Mouse (Mus musculus) spleen, postnatal 36 days (tissue): ENCODE data around the gene Skap1.
A peak's percentile ranks its signal among the peaks of the same experiment; 100 is the strongest.

Source experiments
- DNase-seq, 2 experiments: peaks; one replicate each; pipeline ENCODE4 v3.0.0; 2022; ENCODE audit warnings: low spot score in 2 of 2, mixed read lengths in 1 of 2

Skap1 gene

DNA sequence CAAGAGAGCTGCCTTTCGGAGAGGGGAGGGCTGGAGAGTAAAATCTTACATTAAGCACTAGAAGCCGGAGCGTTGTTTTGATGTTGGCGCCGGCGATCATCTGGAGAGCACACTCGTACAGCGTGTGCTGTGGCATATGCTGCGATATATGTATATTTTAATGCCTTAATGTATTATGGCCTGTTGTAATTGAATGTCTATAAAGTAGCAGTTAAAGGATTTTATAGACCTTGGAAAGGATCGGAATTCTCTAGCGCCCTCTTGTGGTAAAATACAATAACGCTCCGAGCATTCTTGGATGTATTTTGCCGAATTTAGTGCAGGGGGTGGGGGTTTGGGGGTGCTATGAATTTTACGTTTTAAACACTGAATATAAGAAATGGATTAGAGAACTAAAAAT lies 88.7 kb downstream of the Skap1 start:
- peak in 1 of 2 experiments; percentile 13 for DNase-seq

DNA sequence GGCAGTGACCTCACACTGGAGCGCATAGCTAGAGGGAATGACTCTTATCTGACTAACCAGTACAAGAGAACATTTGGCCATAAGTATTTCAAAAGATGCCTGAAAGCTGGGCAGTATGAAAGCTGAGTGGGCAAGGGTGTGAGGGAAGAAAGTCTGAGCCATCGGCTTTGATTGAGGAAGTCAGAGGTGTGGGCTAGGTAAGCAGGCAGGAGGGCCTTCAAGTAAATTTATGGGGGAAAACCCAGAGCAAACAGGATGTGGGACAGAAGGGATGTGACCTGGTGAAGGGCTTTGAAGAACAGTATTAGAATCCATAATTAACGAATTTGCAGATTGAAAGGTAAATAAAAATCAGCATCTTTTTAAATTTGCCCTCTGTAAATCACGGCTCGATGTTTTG lies 95.8 kb downstream of the Skap1 start:
- DNase-seq = no peak

DNA sequence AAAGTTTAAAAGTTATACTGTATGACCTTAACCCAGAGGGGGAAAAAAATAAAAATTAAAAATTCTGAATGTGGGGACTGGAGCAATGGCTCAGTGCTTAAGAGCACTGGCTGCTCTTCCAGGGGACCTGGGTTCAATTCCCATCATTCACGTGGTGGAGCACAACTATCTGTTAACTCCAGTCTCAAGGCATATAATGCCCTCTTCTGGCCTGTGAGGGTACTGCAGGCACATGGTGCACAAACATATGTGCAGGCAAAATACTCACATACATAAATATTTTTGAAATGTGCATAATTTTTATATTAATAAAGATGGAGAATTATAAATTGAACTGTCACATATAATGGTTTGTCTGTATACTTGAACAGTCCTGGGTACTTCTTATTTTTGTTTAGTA lies 99.7 kb downstream of the Skap1 start:
- DNase-seq = no peak

DNA sequence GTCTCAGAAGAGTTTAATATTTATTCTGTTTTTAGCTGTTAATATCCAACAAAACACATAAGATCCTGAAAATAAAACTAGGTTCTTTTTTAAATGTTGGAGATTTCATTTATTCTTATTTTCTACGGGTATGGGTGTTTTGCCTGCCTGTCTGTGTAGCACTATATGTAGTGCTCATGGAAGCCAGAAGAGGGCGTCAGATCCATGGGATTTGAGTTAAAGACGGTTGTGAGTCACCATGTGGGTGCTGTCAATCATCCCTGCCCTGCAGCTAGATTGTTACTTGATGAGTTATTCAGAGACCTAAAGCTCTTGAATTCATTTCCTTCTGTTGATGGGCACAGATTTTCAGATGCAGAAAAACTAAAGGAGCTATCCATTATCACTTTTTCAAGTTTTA lies 108.1 kb downstream of the Skap1 start:
- DNase-seq = no peak

DNA sequence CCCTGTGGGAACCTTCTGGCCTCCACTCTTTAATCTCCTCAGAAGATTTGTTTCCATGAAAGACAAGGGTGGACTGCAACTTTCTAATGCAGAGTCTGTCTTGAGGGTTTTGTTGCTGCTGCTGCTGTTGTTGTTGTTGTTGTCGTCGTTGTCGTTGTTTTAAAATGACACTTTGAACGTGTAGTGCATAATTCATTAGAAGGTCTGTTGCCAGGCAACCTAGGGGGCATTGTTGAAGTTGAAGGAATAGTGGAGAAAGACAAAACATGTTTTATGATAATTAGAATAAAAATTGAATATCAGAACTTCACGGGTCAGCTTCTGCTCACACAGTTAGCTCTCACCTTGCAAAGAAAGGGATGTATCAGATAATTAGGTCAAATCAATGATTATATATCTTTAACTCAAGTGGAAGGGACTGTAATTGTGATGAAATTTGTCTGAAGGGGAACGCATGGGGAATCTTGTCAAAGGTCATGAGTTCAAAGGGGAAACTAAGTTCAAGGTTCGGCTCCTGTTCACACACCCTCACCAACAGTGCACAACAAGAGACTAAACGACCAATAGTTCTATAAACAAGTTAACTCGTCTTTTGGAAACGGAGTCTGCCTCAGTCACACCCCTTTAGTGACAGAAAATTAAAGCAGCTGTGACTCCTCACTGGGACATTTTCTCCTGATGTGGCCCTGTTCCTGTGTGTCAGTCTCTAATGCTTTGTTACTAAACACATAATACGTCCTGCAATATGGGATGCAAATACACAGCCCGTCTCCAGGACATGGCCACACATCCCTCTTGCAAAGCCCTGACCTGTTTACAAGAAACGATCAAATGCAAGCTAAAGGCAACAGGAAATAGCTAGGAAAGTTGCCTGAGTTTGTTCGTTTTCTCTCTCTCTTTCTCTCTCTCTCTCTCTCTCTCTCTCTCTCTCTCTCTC lies 112.4 kb downstream of the Skap1 start:
- no peak for DNase-seq

DNA sequence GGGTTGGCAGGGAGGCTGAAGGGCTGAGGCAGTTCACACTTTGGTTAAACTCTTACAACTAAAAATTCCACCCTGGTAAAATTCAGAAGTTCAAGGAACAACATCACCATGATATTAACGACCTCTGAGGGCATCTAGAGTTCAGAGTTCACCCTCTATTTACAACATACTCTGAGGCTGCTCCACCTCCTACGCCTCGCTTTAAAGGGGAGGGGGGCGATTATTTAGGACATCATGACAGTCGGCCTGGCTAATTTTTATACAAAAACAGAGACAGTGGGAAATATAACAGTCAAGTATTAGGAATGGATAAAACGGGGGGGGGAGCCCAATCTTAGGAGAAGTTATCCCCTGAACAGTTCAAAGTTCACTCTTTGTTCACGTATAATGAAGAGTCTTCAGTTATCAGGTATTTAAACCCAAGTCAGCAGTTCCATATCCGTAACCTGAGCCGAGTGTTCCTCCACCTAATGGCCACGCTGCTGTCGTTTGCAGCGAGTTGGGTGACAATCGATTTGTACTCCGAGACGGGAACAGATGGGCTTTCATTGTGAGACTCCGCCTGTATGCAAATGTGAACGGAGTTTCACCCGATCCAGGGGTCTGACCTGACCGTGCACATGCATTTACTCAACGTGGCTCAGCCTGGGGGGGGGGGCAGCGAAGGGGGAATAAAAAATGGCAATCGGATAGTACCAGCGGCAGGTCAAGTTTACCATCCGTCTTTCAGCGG lies 114.3 kb downstream of the Skap1 start:
- DNase-seq = no peak

DNA sequence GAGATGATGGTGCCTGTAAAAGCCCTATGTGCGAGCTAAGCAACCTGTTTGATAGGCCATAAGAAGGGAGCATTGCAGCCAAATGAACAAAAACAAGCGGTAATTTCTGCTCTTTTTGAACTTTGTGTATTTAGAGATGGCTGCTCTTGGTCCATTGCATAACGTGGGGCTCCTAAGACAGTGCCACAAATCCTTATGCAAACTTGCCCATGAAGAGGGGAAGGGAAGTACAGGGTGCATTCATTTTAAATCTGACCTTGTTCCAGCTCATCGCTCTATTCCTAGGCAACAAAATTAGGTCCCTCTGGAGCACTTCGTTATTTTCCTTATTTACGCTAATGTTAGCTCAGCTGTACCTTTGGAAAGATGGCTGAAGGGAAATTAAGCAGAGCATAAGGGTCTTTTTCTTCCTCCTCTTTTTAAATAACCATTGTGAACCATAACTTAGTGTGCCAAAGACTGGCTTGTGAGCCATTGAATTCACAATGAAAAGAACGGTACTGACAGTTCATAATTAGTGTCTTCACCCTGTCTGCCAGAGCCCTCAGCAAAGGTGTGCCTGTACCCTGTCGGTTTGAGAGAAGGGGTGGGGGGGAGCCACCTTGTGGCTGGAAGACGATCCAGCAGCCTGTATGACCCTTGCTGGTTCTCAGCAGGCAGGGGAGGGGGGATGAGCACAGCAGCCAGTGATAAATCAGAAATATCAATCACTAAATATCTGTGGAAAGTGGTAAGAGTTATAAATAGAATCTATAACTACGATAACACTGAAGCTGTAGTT lies 117.4 kb downstream of the Skap1 start:
- DNase-seq = peak in 1 of 2 experiments; percentile 10

DNA sequence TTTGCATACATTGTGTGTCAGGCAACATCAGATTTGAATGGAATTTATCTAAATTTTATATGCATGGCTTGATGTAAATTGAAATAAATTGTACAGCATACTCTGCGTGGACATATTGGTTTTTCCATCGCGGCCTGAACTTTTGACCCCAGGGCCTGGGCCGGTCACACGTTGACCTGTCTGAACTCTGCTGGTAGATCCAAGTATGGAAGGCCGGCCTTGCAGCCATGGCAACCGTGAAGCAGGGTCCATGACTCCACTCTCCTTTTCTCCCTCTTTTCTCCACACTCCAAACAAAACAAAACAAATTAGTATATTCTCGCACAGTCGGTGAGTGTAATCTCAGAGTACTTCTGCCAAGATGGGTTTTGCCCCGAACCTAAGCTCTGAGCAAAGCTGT lies 118.2 kb downstream of the Skap1 start:
- no peak for DNase-seq

DNA sequence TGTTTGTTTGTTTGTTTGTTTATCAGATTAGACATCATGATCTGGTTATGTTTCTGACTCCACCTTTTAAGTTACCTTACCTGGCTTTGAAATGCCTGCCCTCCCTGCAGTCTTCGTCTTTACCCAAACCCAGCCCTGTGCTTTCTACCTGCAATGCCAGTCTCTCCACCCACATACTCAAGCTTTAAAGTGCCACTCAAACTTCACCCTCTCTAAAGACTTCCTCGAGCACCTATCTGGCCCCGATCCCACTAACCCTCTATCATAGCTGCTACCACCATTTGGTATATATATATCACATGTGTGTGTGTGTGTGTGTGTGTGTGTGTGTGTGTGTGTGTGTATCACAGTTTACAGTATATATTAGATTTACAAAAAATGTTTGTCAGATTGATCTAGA lies 125.4 kb downstream of the Skap1 start:
- no peak for DNase-seq

DNA sequence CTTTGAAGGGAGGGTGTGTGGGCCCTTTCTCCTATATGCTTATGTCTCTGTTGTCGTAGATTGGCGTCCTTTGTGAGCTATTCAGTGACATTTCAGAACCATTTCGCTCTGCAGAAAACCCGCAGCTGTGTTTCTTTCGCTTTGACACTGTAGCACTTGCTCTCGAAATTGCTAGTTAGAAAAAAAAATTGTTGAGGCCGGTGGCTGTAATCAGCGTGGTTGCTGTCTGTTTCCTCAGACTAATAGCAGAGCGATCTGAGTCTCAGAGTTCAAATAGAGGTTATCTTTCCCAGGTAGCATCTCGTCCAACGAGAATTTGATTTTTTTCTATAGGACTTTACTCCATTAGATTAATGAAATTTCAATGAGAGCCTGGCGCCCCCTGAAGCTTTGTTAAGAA lies 131.5 kb downstream of the Skap1 start:
- no peak for DNase-seq

DNA sequence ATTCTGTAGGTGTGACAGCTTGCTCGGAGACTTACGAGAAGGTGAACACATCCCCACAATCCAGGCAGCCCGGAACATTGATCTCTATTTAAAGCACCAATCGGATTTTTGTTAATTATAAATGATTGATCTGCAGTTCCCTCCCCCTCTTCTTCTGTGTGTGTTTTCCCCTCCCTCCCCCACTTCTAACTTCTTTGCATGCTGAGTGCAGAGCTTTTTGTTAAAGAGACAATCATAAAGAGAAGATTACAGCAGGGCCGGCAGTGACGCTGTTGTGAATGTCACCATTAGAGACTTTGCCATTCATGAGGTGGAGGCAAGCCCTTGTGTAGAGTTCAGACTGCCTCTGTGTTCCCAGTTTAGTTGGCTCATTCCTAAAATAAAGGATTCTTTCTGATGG lies 131.9 kb downstream of the Skap1 start:
- no peak for DNase-seq

DNA sequence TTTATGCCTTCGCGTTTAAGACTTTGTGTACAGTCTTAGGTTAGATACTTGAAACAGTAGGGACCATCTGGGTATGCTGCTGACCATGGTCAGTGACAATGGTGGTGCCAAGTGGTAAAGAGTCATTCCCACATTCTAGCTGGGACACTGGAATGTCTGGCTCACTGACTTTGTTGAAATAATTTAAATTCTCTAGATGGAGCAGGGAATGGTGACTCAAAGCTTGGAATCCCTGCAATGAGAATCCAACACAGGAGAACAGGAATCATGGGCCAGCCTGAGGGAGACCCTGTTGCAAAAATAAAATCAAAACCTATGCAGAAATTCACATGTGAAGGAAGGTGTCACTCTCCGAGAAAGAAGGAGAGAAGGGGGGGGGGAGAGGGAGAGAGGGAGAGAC lies 138.4 kb downstream of the Skap1 start:
- no peak for DNase-seq

DNA sequence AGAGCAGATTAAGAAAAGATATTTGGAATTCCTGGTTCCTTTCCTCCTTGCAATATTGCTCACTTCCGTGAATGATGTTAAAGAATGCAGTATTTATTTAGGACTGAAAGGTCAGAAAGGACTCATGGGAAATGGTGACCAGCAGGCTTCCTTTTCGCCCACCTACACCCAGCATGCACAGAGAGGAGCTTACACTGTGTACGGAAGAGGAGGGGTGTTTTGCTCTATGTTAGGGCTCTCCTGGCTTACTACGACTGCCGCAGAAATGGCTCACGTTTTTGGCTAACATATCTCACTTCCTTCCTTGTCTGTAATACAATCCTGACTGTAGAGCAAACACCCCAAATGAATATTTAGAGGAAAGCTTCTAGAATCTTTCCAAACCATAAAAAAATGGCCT lies 139.9 kb downstream of the Skap1 start:
- DNase-seq = no peak

DNA sequence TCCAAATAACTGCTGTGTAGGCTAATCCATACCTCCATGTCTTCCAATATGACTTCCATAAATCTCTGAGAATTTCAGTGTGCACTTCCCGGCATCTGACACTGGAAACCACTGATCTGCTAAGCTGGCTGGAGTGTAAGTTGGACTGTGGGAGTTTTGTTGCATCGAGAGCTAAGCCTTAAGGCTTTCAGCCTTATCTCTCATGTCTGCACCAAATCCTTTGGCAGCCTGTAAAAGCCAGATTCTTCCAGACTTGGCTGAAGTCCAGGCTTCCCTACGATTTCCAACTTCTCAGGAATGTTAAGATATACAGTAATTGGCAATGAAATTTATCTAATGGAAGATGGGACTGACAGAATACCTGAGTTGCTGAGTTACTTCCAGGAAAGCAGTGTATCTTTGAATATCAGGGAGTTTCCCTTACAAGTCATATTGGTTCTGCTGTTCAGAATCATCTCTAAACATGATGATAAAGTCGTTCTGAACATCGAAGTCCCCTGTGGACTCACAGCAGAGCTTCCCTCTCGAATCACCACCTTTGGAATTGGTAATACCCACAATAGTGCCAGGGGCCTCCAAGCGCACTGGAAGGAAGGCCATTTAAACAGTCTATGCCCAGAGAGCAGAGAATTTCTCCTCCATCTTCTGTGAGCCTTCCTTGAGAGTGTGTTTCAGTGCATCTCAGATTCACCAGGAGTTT lies 140.5 kb downstream of the Skap1 start:
- no peak for DNase-seq

DNA sequence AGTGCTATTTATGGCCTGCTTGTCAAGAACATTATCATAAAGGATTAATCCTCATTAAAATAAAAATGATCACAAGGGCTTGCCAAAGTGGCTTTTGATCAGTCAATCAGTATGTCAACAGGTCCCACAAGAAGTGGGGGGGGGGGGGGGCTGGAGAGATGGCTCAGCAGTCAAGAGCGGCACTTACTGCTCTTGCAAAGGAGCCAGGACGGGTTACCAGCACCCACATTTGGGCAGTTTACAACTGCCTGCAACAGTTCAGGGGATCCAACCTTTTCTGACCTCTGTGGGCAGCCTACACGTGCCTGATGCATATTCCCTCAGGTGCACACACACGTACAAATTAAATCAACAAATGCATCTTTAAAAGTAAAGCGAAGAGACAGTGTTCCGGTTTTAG lies 141.1 kb downstream of the Skap1 start:
- no peak for DNase-seq

DNA sequence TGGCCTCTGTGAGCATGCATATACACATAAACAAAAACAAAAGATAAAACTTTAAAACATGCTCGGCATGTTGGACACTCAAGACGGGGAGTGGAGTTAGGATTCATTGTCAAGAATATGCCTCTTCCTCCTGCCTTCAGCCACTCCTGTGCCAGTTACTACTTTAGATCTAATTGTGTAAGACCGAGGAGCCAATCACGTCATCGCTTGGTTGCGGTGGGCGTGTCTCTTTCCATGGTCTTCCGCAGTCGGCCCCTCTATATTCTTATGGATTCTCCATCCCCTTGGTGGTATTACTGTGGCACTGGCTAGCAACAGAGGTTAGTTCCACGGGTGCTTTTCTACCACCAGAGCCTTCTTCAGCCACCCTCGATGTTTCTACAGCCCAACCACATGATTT lies 148.2 kb downstream of the Skap1 start:
- DNase-seq = no peak

DNA sequence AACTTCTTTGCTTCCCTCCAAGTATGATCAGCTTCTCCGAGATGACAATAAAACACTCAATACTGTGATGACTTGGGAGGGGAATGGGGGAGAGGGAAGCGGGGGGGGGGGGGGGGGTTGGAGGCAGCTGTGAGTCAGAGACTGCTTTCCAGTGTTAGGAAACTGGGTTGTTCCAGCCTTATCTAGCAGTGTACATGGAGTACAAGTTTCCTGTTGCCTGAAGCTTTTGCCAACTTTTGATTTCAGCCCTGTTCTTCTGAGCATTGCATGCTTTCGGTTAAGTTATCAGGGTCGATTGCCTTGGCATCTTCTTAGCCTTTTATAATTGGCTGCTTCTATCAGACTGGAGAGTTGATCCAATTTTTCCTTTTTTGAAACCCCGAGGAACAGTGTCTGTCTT lies 152.4 kb downstream of the Skap1 start:
- no peak for DNase-seq

DNA sequence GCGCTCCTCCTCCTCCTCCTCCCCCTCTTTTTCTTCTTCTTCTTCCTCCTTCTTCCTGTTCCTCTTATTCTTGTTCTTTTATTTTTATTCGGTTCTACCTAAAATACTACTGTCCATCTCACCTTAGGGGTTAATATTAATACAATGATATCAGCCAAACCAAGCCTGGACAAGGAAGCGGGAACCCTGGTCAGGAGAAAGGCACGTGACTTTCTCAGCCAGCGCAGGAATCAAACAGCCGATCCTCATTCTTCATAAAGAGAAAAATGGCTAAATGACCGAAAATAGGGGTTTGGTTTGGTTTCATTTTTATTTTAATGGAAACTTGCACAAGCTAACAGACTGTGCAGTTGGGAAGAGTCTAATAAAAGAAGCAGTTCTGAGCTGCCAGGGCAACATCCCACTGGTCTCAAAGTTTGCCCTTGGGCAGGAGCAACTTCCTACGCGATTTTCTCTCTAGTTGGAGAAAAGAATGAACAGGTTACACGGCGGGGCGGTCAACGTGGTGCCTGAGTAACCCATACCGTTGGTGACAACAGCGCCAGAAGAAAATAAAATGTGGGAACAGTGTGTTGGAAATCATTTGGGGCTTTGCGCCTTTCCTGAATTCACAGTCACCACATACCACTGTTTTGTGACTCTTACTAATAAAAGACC lies 154.5 kb downstream of the Skap1 start:
- no peak for DNase-seq

DNA sequence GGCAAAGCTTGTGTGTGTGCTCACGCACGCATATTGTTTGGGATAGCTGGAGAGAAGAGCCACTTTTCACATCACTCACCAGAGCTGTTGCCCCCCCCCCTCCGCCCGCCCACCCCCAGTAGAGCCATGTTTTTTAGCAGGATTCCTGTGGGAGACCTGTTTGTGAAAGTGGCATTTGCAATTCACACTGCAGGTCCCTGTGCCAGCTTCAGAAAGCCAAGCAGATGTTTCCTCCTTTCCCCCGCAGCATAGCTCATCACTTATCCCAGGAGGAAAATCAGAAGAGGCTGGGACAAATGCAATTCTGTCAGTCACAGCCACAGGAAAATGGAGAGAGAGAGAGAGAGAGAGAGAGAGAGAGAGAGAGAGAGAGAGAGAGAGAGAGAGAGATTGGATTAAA lies 155.2 kb downstream of the Skap1 start:
- DNase-seq = no peak

DNA sequence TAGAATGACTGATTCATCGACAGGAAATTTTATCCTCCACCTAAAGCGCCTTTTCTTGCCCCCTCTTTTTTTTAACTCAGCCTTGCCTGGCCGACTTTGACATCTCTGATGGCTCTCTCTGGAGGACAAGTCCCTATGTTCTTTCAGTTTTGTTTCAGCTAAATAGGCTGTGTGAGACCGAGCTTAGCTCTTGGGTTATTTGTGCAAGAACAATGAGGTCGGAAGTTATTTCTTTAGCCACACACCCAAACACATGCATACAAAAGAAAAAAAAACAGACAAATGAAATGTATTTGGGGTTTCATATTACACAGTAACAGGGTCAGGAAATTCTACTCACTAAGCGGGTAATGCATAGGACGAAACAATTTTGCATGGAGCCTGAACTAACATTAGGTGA lies 155.6 kb downstream of the Skap1 start:
- no peak for DNase-seq

DNA sequence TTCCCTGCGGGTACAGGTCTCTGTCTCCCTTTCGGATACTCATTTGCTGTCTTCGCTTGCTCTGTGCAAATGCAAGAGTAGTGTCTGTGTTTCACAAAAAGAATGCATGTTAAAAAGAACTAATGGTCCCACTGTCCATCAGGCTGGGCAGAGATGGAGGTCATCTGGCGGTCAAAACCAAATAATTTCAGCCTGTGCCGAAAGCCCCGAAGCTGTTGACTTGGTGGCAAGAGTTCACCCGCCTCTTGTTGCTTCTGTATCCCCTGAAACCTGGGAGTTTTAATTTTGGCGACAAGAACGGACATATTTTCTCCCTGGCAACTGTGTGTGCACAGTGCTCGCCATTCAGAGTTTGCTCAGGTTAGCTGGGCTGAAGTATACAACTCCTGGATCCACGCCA lies 156.3 kb downstream of the Skap1 start:
- no peak for DNase-seq
